Mouse (Mus musculus) hindbrain, embryonic 11.5 days (tissue): ENCODE results near the gene Eif2ak2. TPM values are rescaled to one million over a fixed set of nuclear protein-coding genes. Genes with fewer than 3 reads are reported as not detected.

Experiments
- ATAC-seq: fragments of 200-750 bp; cut with Nextera tagmentation; 2 replicates; pipeline ENCODE4 v1.8.0; 2017; ENCODE audit warnings: mild to moderate bottlenecking, moderate TSS enrichment, moderate library complexity; ENCODE audit not compliant: low FRiP score
- DNase-seq: peaks from one replicate; pipeline ENCODE4 v3.0.0-alpha.2; 2015; ENCODE audit warnings: low spot score
- H3K27ac ChIP-seq: fragments of 300-500 bp; sonication (generic); 2 replicates; pipeline ENCODE4 v1.5.1; 2014; ENCODE audit warnings: mild to moderate bottlenecking, low read depth, low read length
- H3K27me3 ChIP-seq: fragments of 300-500 bp; sonication (generic); 2 replicates; pipeline ENCODE4 v1.6.1; 2014; ENCODE audit warnings: mild to moderate bottlenecking, low read length, moderate library complexity, mixed read lengths; ENCODE audit not compliant: control insufficient read depth, insufficient read depth
- H3K36me3 ChIP-seq: fragments of 300-500 bp; sonication (generic); 2 replicates; pipeline ENCODE4 v1.6.1; 2014; ENCODE audit warnings: mild to moderate bottlenecking, low read length, moderate library complexity, mixed read lengths; ENCODE audit not compliant: control insufficient read depth, insufficient read depth
- H3K4me1 ChIP-seq: fragments of 300-500 bp; sonication (generic); replicated peaks from 2 replicates; pipeline ENCODE4 v1.6.1; 2014; ENCODE audit warnings: low read length, mixed read lengths; ENCODE audit not compliant: control insufficient read depth, insufficient read depth
- H3K4me2 ChIP-seq: fragments of 300-500 bp; sonication (generic); replicated peaks from 2 replicates; pipeline ENCODE4 v1.6.1; 2014; ENCODE audit warnings: mild to moderate bottlenecking, low read depth, low read length
- H3K4me3 ChIP-seq: fragments of 300-500 bp; sonication (generic); 2 replicates; pipeline ENCODE4 v1.5.1; 2014; ENCODE audit warnings: low read depth, low read length
- H3K9ac ChIP-seq: fragments of 300-500 bp; sonication (generic); 2 replicates; pipeline ENCODE4 v1.6.1; 2014; ENCODE audit warnings: low read depth, low read length
- H3K9me3 ChIP-seq: fragments of 300-500 bp; sonication (generic); 2 replicates; pipeline ENCODE4 v1.6.1; 2016; ENCODE audit warnings: low read length; ENCODE audit not compliant: control insufficient read depth
- WGBS: fragments of 180-500 bp; shearing (Covaris S2); extraction: QIAGEN DNeasy Blood & Tissue Kit; methylation state at CpG from one replicate; pipeline ENCODE4 v1.1.7; 2014; 5-methylcytosine and 5-hydroxymethylcytosine counted together
- polyA plus RNA-seq: library from polyadenylated mRNA; unstranded; fragments of >200 nt; fragmentation: Nextera tagmentation; extraction: Ambion mirVana; gene quantifications from 2 replicates; pipeline ENCODE4 v1.2.1, GENCODE M21; 2014

Gene Eif2ak2
- 5.5 and 7.4 TPM in 2 replicates for polyA plus RNA-seq

GRCm38 (mm10) chr17:78882401-78883112, at the start of gene Eif2ak2:
Eif2ak2 (minus strand) TSS chr17:78882573.
- Histone ChIP-seq H3K36me3 (no peaks in the 10 kb centered on the region), H3K27ac (no peak within 1 kb of the TSS), H3K4me1 (no peaks in the 10 kb centered on the region), H3K4me2 (peak within 1 kb of the TSS; percentile 74), H3K4me3 (peak within 1 kb of the TSS; percentile 41), H3K9me3 (no peaks in the 10 kb centered on the region), H3K9ac (peak within 1 kb of the TSS; percentile 40), H3K27me3 (no peaks in the 10 kb centered on the region)
- ATAC-seq (peak; percentile 90), DNase-seq (peak; percentile 71)
- 3% methylated on average over 27 of the region's 28 CpGs for WGBS

GRCm38 (mm10) chr17:78917696-78918095, 35.3 kb upstream of the Eif2ak2 start:
- no peaks in the 10 kb centered on the region; the same call in 1 of the 2 replicates for H3K4me1 ChIP-seq
- H3K4me3 ChIP-seq, result no peak overlapping the region
- H3K36me3 ChIP-seq, result peaks cover 6% of the 10 kb centered on the region; the same call in 1 of the 2 replicates
- ATAC-seq (no peak), DNase-seq (no peak)
- no peak overlapping the region; the same call in 1 of the 2 replicates for H3K4me2 ChIP-seq
- H3K9me3 ChIP-seq, result no peaks in the 10 kb centered on the region
- no peak overlapping the region for H3K27ac ChIP-seq
- H3K27me3 ChIP-seq, result no peaks in the 10 kb centered on the region
- WGBS, result 50% methylated on average over 6 of the region's 6 CpGs
- no peak overlapping the region; the same call in 1 of the 2 replicates for H3K9ac ChIP-seq

GRCm38 (mm10) chr17:78916899-78917298, 34.5 kb upstream of the Eif2ak2 start:
- peak overlapping the region; percentile 40 for H3K9ac ChIP-seq
- WGBS, result 7% methylated on average over 11 of the region's 11 CpGs
- peak overlapping the region; percentile 47; the same call in 1 of the 2 replicates for H3K27ac ChIP-seq
- no peaks in the 10 kb centered on the region for H3K9me3 ChIP-seq
- H3K4me1 ChIP-seq, result no peaks in the 10 kb centered on the region; the same call in 1 of the 2 replicates
- peak overlapping the region; percentile 58 for H3K4me3 ChIP-seq
- peaks cover 4% of the 10 kb centered on the region; the same call in 1 of the 2 replicates for H3K36me3 ChIP-seq
- H3K4me2 ChIP-seq, result peak overlapping the region; percentile 50
- DNase-seq (no peak), ATAC-seq (peak; percentile 23; the same call in 1 of the 2 replicates)
- H3K27me3 ChIP-seq, result no peaks in the 10 kb centered on the region

- WGBS, result under 1% methylated on average over 36 of the region's 37 CpGs
- peak; percentile 93 for ATAC-seq
Observed at GRCm38 (mm10) chr17:78916369-78916813, 34.0 kb upstream of the Eif2ak2 start, which contains the start of gene Cebpzos. Cebpzos (plus strand) TSS chr17:78916500.

GRCm38 (mm10) chr17:78915772-78916171, 33.4 kb upstream of the Eif2ak2 start:
- Histone ChIP-seq H3K4me2 (peak overlapping the region; percentile 50), H3K9me3 (no peaks in the 10 kb centered on the region), H3K9ac (peak overlapping the region; percentile 40), H3K4me1 (no peaks in the 10 kb centered on the region; the same call in 1 of the 2 replicates), H3K36me3 (no peaks in the 10 kb centered on the region), H3K27ac (no peak overlapping the region), H3K27me3 (no peaks in the 10 kb centered on the region), H3K4me3 (peak overlapping the region; percentile 58)
- 55% methylated on average over 6 of the region's 6 CpGs for WGBS
- ATAC-seq, result peak; percentile 43
- DNase-seq, result peak; percentile 20

More at GRCm38 (mm10) chr17:78916369-78916813, 34.0 kb upstream of the Eif2ak2 start, which contains the start of gene Cebpzos:
- H3K9me3 ChIP-seq, result no peaks in the 10 kb centered on the region
- H3K4me2 ChIP-seq, result peak within 1 kb of the TSS; percentile 50
- H3K27ac ChIP-seq, result peak within 1 kb of the TSS; percentile 47
- no peaks in the 10 kb centered on the region; the same call in 1 of the 2 replicates for H3K4me1 ChIP-seq
- H3K36me3 ChIP-seq, result peaks cover 3% of the 10 kb centered on the region; the same call in 1 of the 2 replicates
- peak; percentile 91 for DNase-seq
- H3K27me3 ChIP-seq, result no peaks in the 10 kb centered on the region
- H3K4me3 ChIP-seq, result peak within 1 kb of the TSS; percentile 58
- H3K9ac ChIP-seq, result peak within 1 kb of the TSS; percentile 40

GRCm38 (mm10) chr17:78913921-78914320, 31.5 kb upstream of the Eif2ak2 start:
- H3K4me2 ChIP-seq, result no peak overlapping the region
- no peak overlapping the region for H3K27ac ChIP-seq
- H3K36me3 ChIP-seq, result no peaks in the 10 kb centered on the region
- no peak for ATAC-seq
- no peak overlapping the region for H3K4me3 ChIP-seq
- H3K9ac ChIP-seq, result no peak overlapping the region
- no peaks in the 10 kb centered on the region for H3K9me3 ChIP-seq
- no peak for DNase-seq
- 78% methylated on average over 3 of the region's 3 CpGs for WGBS
- H3K4me1 ChIP-seq, result no peaks in the 10 kb centered on the region; the same call in 1 of the 2 replicates
- H3K27me3 ChIP-seq, result no peaks in the 10 kb centered on the region

- ATAC-seq, result peak; percentile 43
- peak overlapping the region; percentile 22 for H3K4me3 ChIP-seq
- no peaks in the 10 kb centered on the region for H3K27me3 ChIP-seq
- H3K9me3 ChIP-seq, result no peaks in the 10 kb centered on the region
- no peak overlapping the region for H3K9ac ChIP-seq
- 35% methylated on average over 6 of the region's 6 CpGs for WGBS
- H3K36me3 ChIP-seq, result no peaks in the 10 kb centered on the region
- peak overlapping the region; percentile 36; the same call in 1 of the 2 replicates for H3K4me2 ChIP-seq
- no peaks in the 10 kb centered on the region; the same call in 1 of the 2 replicates for H3K4me1 ChIP-seq
- H3K27ac ChIP-seq, result no peak overlapping the region
- DNase-seq, result peak; percentile 41
Observed at GRCm38 (mm10) chr17:78912861-78913281, 30.5 kb upstream of the Eif2ak2 start.

GRCm38 (mm10) chr17:78909374-78909773, 27.0 kb upstream of the Eif2ak2 start:
- no peaks in the 10 kb centered on the region for H3K9me3 ChIP-seq
- H3K27me3 ChIP-seq, result no peaks in the 10 kb centered on the region
- no peak overlapping the region for H3K27ac ChIP-seq
- no peak overlapping the region for H3K4me2 ChIP-seq
- no peak overlapping the region for H3K4me3 ChIP-seq
- no peak for DNase-seq
- 85% methylated on average over 2 of the region's 2 CpGs for WGBS
- H3K9ac ChIP-seq, result no peak overlapping the region
- no peak for ATAC-seq
- no peaks in the 10 kb centered on the region for H3K36me3 ChIP-seq
- no peaks in the 10 kb centered on the region for H3K4me1 ChIP-seq
